In the genomic region with DNA sequence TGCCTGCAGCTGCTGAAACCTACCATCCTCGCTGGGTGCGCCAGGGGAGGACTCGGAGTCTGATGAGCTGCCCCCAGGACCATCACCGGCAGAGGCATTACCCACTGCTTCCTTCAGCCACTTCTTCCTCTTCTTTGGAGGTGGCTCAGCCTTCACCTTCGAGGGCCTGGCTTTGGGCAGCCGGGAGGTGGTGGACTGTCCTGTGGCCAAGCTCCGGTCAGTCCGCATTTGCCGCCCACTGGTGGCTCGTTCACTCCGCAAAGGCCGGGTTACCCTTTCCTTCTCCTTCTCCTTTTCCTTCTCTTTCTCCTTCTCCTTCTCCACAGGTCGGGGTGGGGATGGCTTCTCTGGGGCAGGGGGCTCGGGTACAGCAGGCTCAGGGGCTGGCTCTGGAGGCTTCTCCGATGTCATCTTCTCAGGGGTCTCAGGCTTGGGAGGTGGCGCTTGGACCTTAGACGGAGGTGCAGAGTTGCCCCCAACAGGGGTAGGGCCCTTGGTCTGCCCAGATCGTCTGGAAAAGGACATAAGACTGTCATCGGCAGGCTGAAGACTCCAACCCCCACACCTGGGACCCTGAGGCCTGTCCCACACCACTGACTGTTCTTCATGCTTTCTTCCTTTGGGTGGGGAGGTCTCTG, we compare ENCODE assay signal across 31 mouse cellular contexts.
"Had no signal": no experiment of that assay in that cellular context is flagged by ENCODE, and none has a peak within 500 bp of the region (broad histone marks: within the 10 kb centered on the region; RNA-seq: fewer than 3 reads in every experiment).

No protein-coding gene starts in this region.

- H3K9ac ChIP-seq: limb, embryonic 12.5 days; limb, embryonic 13.5 days; limb, embryonic 15.5 days; liver, embryonic 12.5 days; liver, embryonic 13.5 days; liver, embryonic 14.5 days; liver, embryonic 15.5 days; liver, postnatal 0 days; lung, embryonic 14.5 days; lung, embryonic 15.5 days; midbrain, embryonic 12.5 days; midbrain, embryonic 13.5 days; midbrain, embryonic 15.5 days had no signal

- H3K4me1 ChIP-seq: limb, embryonic 10.5 days; limb, embryonic 12.5 days; limb, embryonic 13.5 days; liver, embryonic 12.5 days; lung, embryonic 15.5 days; midbrain, embryonic 10.5 days; midbrain, embryonic 12.5 days; midbrain, embryonic 13.5 days; midbrain, embryonic 15.5 days had no signal

- H3K4me2 ChIP-seq: limb, embryonic 12.5 days; limb, embryonic 13.5 days; limb, embryonic 15.5 days; liver, embryonic 11.5 days; liver, embryonic 12.5 days; liver, embryonic 13.5 days; liver, embryonic 15.5 days; lung, embryonic 14.5 days; lung, embryonic 15.5 days; midbrain, embryonic 11.5 days; midbrain, embryonic 12.5 days; midbrain, embryonic 13.5 days; midbrain, embryonic 15.5 days had no signal

- H3K4me3 ChIP-seq: limb, embryonic 10.5 days; limb, embryonic 12.5 days; limb, embryonic 13.5 days; limb, embryonic 15.5 days; liver, embryonic 12.5 days; liver, embryonic 13.5 days; liver, embryonic 15.5 days; lung, embryonic 15.5 days; megakaryocyte, embryonic 14.5 days; midbrain, embryonic 10.5 days; midbrain, embryonic 12.5 days; midbrain, embryonic 13.5 days; midbrain, embryonic 15.5 days; myocyte had no signal

- ATAC-seq: liver, embryonic 12.5 days; liver, postnatal 0 days; lung, postnatal 0 days; midbrain, embryonic 13.5 days; midbrain, embryonic 15.5 days; midbrain, embryonic 16.5 days had no signal

- H3K9me3 ChIP-seq: limb, embryonic 10.5 days; limb, embryonic 12.5 days; limb, embryonic 13.5 days; limb, embryonic 15.5 days; liver, embryonic 12.5 days; liver, embryonic 13.5 days; liver, embryonic 15.5 days; lung, embryonic 15.5 days; megakaryocyte, embryonic 14.5 days; midbrain, embryonic 10.5 days; midbrain, embryonic 12.5 days; midbrain, embryonic 13.5 days; midbrain, embryonic 15.5 days had no signal

- H3K27ac ChIP-seq: limb, embryonic 10.5 days; limb, embryonic 12.5 days; limb, embryonic 13.5 days; limb, embryonic 15.5 days; liver, embryonic 12.5 days; liver, embryonic 13.5 days; liver, embryonic 14.5 days; liver, embryonic 15.5 days; lung, embryonic 15.5 days; macrophage; midbrain, embryonic 10.5 days; midbrain, embryonic 12.5 days; midbrain, embryonic 13.5 days; midbrain, embryonic 15.5 days had no signal

- H3K27me3 ChIP-seq: limb, embryonic 12.5 days; limb, embryonic 13.5 days; limb, embryonic 15.5 days; liver, embryonic 12.5 days; liver, embryonic 13.5 days; liver, embryonic 15.5 days; lung, embryonic 15.5 days; megakaryocyte, embryonic 14.5 days; midbrain, embryonic 12.5 days; midbrain, embryonic 13.5 days; midbrain, embryonic 15.5 days had no signal

- DNase-seq: left cerebral cortex, postnatal 4 days; liver; liver, embryonic 13.5 days; liver, postnatal 0 days; lung, adult 18-20 months; lung, adult 2 months; lung, embryonic 14.5 days; lung, postnatal 10 days; lung, postnatal 14 days; lung, postnatal 36 days; lung, postnatal 4 days; midbrain, embryonic 14.5 days had no signal
